Mouse (Mus musculus): Measurements from ENCODE around the gene Lyzl4. TPM values are rescaled to one million over a fixed set of nuclear protein-coding genes. Genes with fewer than 3 reads are reported as not detected.
A peak's percentile ranks its signal among the peaks of the same experiment; 100 is the strongest.

Lyzl4 gene
- polyA plus RNA-seq (2012; rRNA removed) = not detected in 2 replicates

DNA sequence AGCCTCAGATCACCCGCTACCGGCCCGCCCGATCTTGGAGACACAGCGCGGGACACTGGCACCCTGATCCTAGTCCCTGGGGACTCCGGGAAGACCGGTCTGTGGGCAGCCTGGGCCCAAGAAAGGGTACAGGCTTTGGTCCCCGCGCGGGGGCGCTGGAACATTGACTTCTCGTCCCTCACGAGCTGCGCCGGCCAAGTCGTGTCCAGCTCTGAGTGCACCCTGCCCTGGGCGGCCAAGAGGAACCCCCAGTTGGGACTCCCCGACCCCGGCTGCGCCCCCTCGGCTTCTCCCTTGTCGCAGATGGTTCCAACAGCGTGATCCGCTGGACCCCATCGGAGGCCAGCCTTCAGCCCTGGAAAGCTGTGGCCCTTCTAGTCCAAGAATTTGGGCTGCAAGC is at the start of gene Lyzl4:
TSS of gene Lyzl4 (minus strand) at position 96 of the 400 bp plus-strand sequence.
- TF ChIP-seq CTCF (IDR thresholded peaks at IDR 0.05; ENCODE audit: borderline replicate concordance, extremely low read depth, insufficient read depth, insufficient read length) (peak; percentile 45; the same call in 1 of the 2 replicates), POLR2A (IDR thresholded peaks at IDR 0.05; ENCODE audit: borderline replicate concordance, extremely low read depth, insufficient read depth, insufficient read length, poor library complexity, severe bottlenecking) (no peak)
- peak; percentile 78 for DNase-seq (ENCODE audit: low read depth)

DNA sequence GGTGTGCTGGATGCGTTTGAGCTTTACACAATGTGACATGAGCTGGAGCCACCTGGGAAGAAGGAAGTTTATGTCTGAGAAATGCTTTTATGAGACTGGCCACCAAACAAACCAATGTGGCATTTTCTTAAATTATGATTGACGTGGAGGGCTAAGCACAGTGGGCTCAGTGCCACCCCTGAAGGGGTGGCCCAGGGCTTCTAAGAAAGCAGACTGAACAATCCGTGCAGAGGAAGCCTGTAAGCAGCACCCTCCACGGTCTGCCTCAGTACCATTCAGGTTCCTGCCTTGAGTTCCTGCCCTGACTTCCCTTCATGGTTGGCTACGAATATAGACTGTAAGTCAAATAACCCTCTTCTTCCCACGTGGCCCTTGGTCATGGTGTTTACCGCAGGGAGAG is 48.8 kb upstream of the Lyzl4 start:
- TF ChIP-seq POLR2A (IDR thresholded peaks at IDR 0.05; ENCODE audit: borderline replicate concordance, extremely low read depth, insufficient read depth, insufficient read length, poor library complexity, severe bottlenecking) (no peak), CTCF (IDR thresholded peaks at IDR 0.05; ENCODE audit: borderline replicate concordance, extremely low read depth, insufficient read depth, insufficient read length) (no peak)
- no peak for DNase-seq (ENCODE audit: low read depth)

DNA sequence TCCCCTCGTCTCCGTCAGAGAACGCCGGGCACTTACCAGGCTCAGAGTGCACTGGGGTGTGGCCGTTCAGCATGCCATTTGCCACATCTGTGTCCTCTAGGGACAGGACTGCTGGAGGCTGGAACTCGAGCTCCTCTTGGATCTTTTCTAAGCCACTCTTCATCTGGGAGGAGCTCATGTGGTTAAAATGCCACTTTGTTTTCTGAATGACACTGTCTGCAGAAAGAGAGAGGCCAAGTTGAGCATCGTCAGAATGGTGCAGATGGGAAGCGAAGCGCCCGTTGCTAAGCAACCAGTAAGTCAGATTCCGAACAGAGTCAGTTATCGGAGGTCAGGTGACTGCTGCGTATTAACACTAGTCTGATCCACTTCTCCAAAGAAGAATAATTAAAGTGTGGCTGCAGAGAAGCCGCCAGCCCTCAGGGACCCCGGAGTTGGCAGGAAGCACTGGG is 48.3 kb upstream of the Lyzl4 start:
- TF ChIP-seq POLR2A (IDR thresholded peaks at IDR 0.05; ENCODE audit: borderline replicate concordance, extremely low read depth, insufficient read depth, insufficient read length, poor library complexity, severe bottlenecking) = no peak
- TF ChIP-seq CTCF (IDR thresholded peaks at IDR 0.05; ENCODE audit: borderline replicate concordance, extremely low read depth, insufficient read depth, insufficient read length) = no peak

DNA sequence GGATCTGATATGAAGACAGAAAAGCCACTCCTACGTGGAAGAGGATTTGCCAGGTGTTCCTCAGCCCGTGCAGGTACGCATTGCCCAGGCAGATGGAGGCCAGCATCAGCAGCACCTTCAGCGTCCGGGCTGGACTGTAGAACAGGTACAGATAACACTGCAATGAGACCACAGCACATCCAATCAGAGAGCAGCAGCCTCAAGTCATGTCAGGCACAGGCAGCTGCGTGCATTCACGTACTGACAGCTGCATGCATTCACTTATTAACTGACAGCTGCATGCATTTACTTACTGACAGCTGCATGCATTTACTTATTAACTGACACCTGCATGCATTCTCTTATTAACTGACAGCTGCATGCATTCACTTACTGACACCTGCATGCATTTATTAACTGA is 42.8 kb upstream of the Lyzl4 start:
- TF ChIP-seq CTCF (IDR thresholded peaks at IDR 0.05; ENCODE audit: borderline replicate concordance, extremely low read depth, insufficient read depth, insufficient read length) (no peak), POLR2A (IDR thresholded peaks at IDR 0.05; ENCODE audit: borderline replicate concordance, extremely low read depth, insufficient read depth, insufficient read length, poor library complexity, severe bottlenecking) (no peak)

More for the DNA sequence above, 48.3 kb upstream of the Lyzl4 start:
- peak; percentile 93 for DNase-seq (ENCODE audit: low read depth)

DNA sequence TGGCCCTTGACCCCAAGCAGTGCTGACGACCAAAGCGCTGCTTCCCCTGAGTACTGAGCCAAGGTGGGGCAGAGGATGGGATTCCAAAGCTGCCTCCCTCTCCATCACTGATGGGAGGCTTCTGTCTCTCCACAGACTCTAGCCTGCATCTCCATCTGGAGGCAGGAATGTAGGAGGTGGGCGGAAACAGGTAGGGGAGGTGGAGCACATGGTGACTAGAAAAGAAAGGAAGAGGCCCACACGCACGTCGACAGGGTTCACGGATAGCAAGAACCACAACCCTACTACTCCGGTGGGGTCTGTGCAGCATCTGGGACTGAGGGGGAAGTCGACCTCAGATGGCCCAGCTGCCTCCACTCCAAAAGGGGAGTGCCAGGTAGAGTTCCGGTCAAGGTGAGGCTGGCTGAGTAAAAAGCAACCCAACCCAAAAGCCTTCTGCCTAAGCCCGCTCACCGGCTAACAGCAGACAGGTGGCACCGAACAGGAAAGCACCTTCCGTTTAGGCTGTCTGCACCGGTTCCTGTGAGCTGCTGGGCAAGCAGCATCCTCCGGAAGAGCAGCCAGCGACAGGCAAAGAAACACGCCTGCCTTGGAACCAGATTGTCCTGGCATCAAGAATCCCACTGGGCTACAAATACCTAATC is 40.3 kb upstream of the Lyzl4 start:
- DNase-seq (ENCODE audit: low read depth) = no peak
- no peak for TF ChIP-seq CTCF (IDR thresholded peaks at IDR 0.05; ENCODE audit: borderline replicate concordance, extremely low read depth, insufficient read depth, insufficient read length)
- TF ChIP-seq POLR2A (IDR thresholded peaks at IDR 0.05; ENCODE audit: borderline replicate concordance, extremely low read depth, insufficient read depth, insufficient read length, poor library complexity, severe bottlenecking) = no peak

More for the DNA sequence above, 42.8 kb upstream of the Lyzl4 start:
- no peak for DNase-seq (ENCODE audit: low read depth)

DNA sequence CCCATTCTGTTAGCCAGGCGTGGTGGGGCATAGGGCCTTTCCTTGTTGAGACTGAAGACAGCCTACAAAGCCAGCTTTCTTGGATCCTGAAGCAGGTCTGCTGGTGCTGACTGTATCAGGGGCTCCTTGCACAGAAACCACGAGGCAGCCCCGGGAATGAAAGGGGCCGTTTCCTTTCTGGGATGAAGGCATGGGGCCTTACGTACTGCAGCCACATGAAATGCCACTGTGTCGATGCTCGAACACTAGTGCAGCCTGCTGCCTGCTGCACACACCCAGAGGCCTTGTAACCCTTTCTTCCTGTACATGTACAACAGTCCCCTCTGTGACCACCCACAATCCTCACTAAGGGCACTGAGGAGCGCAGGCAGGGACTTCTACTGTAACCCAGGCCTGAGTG is 39.3 kb upstream of the Lyzl4 start:
- TF ChIP-seq POLR2A (IDR thresholded peaks at IDR 0.05; ENCODE audit: borderline replicate concordance, extremely low read depth, insufficient read depth, insufficient read length, poor library complexity, severe bottlenecking) = no peak
- no peak for TF ChIP-seq CTCF (IDR thresholded peaks at IDR 0.05; ENCODE audit: borderline replicate concordance, extremely low read depth, insufficient read depth, insufficient read length)

DNA sequence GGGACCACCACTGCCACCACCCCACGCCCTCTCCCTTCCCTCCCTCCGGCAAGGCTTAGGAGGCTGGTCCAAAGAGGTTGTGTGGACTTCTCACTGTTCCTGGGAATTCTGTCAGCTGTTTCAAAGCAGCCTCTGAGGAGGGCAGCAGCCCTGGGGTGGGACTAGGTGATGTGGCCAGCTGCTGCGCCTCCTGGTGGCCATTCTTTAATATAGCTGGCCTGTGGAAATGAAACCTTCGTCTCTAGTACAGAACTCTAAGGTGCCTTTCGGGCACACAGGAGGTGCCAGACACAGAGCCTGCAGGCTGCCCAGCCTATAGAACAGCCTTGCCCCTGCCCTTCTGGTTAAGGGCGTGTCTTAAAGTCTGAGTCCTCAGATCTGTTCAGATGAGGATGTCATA is 37.7 kb upstream of the Lyzl4 start:
- peak; percentile 76 for DNase-seq (ENCODE audit: low read depth)
- TF ChIP-seq CTCF (IDR thresholded peaks at IDR 0.05; ENCODE audit: borderline replicate concordance, extremely low read depth, insufficient read depth, insufficient read length) (peak; percentile 85), POLR2A (IDR thresholded peaks at IDR 0.05; ENCODE audit: borderline replicate concordance, extremely low read depth, insufficient read depth, insufficient read length, poor library complexity, severe bottlenecking) (no peak)

More for the DNA sequence above, 39.3 kb upstream of the Lyzl4 start:
- no peak for DNase-seq (ENCODE audit: low read depth)

DNA sequence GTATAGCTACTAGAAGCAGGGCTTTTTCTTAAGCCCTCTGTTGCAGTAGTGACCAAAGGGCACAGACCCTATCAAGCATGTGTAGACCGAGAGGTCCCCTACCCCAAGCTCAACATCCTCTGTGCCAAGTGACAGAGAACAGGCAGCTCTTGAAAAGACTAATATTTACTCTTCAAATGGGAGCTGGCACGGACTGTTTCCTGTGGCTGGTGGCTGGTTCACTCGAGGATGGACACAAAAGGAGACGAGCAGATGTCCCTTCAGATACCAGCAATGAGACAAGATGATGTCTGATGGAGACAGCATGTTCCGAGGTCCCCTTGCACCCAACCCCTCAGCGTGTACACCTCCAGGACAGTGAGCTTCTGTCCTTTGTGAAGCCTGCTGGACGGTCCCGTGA is 35.6 kb upstream of the Lyzl4 start:
- TF ChIP-seq POLR2A (IDR thresholded peaks at IDR 0.05; ENCODE audit: borderline replicate concordance, extremely low read depth, insufficient read depth, insufficient read length, poor library complexity, severe bottlenecking) (no peak), CTCF (IDR thresholded peaks at IDR 0.05; ENCODE audit: borderline replicate concordance, extremely low read depth, insufficient read depth, insufficient read length) (no peak)
- DNase-seq (ENCODE audit: low read depth) = no peak

DNA sequence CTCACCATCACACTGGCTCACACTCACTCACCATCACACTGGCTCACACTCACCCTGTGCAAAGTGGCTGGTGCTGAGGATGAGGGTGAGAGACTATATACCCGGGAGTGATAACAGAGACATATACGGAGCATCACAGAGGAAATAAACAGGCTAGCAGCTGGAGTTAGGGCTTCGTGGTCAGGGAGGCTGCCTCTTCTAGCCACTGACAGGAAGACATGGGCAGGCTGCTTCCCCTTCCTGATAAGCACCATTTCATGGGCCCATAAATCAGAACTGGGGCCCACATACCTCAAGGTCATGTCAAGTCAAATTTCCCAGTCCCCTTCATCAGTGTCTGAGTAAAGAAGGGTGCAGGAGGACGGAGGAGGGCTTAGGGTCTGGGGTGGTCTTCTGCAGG is 35.2 kb upstream of the Lyzl4 start:
- DNase-seq (ENCODE audit: low read depth) = no peak
- no peak for TF ChIP-seq CTCF (IDR thresholded peaks at IDR 0.05; ENCODE audit: borderline replicate concordance, extremely low read depth, insufficient read depth, insufficient read length)
- TF ChIP-seq POLR2A (IDR thresholded peaks at IDR 0.05; ENCODE audit: borderline replicate concordance, extremely low read depth, insufficient read depth, insufficient read length, poor library complexity, severe bottlenecking) = no peak

DNA sequence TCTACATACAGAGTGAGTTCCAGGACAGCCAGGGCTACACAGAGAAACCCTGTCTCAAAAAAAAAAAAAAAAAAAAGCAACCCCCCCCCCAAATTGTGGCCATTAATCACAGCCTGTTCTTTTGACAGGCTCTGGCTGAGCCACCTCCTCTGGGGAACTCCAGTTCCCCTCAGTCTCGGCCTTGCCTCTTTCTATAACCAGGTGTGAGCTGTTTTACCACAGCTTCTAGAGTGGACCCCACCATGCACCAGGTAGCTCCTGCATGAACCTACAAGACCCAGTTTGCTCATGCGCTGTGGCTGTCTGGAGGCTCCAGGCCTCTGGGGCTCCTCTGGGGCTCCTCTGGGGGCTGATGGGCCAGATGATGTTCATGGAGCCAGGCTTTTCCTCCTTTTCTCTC is 33.7 kb upstream of the Lyzl4 start:
- TF ChIP-seq POLR2A (IDR thresholded peaks at IDR 0.05; ENCODE audit: borderline replicate concordance, extremely low read depth, insufficient read depth, insufficient read length, poor library complexity, severe bottlenecking) (no peak), CTCF (IDR thresholded peaks at IDR 0.05; ENCODE audit: borderline replicate concordance, extremely low read depth, insufficient read depth, insufficient read length) (no peak)
- no peak for DNase-seq (ENCODE audit: low read depth)

DNA sequence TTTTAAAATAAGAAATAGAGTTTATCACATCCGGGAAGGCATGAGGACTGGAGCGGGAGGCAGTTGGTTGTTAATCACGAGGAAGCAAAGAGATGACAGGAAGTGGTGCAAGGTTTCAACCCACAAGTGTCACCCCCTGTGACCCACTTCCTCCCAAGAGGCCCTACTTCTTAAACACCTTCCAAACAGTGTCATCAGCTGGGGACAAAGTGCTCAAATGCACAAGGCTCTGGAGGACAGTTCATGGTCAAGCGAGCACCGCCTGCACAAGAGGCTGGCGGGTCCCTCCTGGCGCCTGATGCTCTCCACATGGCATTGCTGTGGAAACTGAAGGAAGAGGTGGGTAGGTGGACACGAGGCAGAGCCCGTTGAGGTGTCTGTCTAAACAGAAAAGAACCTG is 33.1 kb upstream of the Lyzl4 start:
- no peak for DNase-seq (ENCODE audit: low read depth)

DNA sequence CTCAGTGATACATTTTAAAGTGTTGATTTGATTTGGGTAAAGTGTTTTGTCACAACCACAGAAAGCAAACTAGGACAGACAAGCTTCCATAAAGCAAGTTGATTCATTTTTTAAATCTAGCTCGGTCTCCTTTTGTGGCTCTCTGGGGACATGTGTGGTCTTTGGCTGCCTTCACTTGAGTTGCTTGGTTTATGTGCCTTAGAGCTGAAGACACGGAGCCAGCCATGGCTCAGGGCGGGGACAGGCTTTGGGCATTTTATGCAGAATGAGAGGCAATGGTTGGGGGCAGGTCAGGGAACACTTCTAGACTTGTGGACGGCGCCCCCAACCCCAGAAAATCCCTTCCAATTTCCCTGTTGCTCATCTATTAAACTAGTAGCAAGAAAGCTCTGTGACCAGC is 31.8 kb upstream of the Lyzl4 start:
- no peak for DNase-seq (ENCODE audit: low read depth)
- TF ChIP-seq POLR2A (IDR thresholded peaks at IDR 0.05; ENCODE audit: borderline replicate concordance, extremely low read depth, insufficient read depth, insufficient read length, poor library complexity, severe bottlenecking) (no peak), CTCF (IDR thresholded peaks at IDR 0.05; ENCODE audit: borderline replicate concordance, extremely low read depth, insufficient read depth, insufficient read length) (no peak)

More for the DNA sequence above, 33.1 kb upstream of the Lyzl4 start:
- TF ChIP-seq CTCF (IDR thresholded peaks at IDR 0.05; ENCODE audit: borderline replicate concordance, extremely low read depth, insufficient read depth, insufficient read length) (no peak), POLR2A (IDR thresholded peaks at IDR 0.05; ENCODE audit: borderline replicate concordance, extremely low read depth, insufficient read depth, insufficient read length, poor library complexity, severe bottlenecking) (no peak)

Measured in brain, embryonic 14.5 days (tissue).